Mouse (Mus musculus): ENCODE measurements around the gene Npb. TPM values are rescaled to one million over a fixed set of nuclear protein-coding genes. Genes with fewer than 3 reads are reported as not detected.

Gene Npb
- polyA plus RNA-seq, 1 experiment, result not detected

DNA sequence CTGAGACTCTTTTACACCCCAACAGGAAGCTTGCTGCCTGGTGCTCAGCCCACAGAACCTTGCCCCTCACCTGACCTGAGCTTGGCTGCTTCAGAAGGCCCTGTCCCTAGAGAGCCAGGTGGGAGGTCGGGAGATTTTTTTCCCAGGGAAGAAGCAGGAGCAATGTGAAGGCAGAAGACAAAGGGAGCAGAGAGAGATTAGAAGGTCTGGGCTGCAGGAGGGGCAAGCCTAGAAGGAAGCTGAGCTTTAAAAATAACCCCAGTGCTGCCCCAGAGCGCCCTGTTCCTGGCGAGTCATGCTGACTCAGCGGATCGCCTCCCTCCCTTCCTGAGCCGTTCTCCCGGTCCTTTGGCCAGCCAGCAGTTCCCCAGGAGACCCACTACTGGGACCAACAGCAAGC is 21.6 kb downstream of the Npb start:
- TF ChIP-seq POLR2A (IDR thresholded peaks at IDR 0.05; ENCODE audit: insufficient read depth, low read length), result no peak
- 0 out of 2 replicates have a peak, but pooled peaks have one; percentile 21 for TF ChIP-seq EP300 (IDR thresholded peaks at IDR 0.05; ENCODE audit: insufficient read depth, low read depth, low read length)
- TF ChIP-seq CTCF (IDR thresholded peaks at IDR 0.05; ENCODE audit: low read depth, low read length), result no peak
- H3K27ac ChIP-seq (ENCODE audit: insufficient read depth, low read length), result peak overlapping the region; percentile 77
- H3K4me1 ChIP-seq (ENCODE audit: control insufficient read depth, insufficient read depth, low read length), result no peaks in the 10 kb centered on the region
- H3K27me3 ChIP-seq (ENCODE audit: control insufficient read depth, insufficient read depth, low read length, poor library complexity, severe bottlenecking), result no peaks in the 10 kb centered on the region
- peaks cover 8% of the 10 kb centered on the region; the same call in 1 of the 2 replicates for H3K36me3 ChIP-seq (ENCODE audit: control insufficient read depth, insufficient read depth, low read length, poor library complexity, severe bottlenecking)
- peak overlapping the region; percentile 55 for H3K4me3 ChIP-seq (ENCODE audit: low read depth, low read length)
- H3K9me3 ChIP-seq (replicated peaks; ENCODE audit: control insufficient read depth, insufficient read depth, low read length, poor library complexity, severe bottlenecking), result no peaks in the 10 kb centered on the region
- H3K9ac ChIP-seq (ENCODE audit: low read depth, poor library complexity, severe bottlenecking), result peak overlapping the region; percentile 99

DNA sequence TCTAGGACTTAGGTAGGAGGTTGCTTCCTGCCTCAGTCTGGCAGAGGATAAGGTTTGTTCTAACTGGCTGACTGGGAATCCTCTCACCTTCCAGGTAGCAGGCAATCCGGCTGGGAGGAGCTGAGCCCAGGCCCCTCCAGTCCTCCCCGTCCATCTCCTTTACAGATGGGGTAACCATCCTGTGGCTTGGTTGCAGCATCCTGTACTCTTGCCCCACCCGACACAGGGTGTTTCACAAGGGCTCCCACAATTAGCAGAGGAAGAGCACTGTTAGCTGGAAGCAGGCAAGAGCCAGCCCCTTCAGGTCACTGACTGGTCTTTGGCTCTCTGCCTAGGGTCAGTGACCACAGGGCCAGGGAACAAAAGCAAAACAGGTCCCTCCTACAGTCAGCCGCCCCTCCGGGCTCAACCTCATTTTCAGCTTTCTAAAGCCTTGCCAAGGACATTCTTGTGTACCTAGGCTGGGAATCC is 22.2 kb downstream of the Npb start:
- Histone ChIP-seq H3K27ac (ENCODE audit: insufficient read depth, low read length) (peak overlapping the region; percentile 77), H3K4me1 (ENCODE audit: control insufficient read depth, insufficient read depth, low read length) (no peaks in the 10 kb centered on the region), H3K9ac (ENCODE audit: low read depth, poor library complexity, severe bottlenecking) (peak overlapping the region; percentile 99), H3K36me3 (ENCODE audit: control insufficient read depth, insufficient read depth, low read length, poor library complexity, severe bottlenecking) (peaks cover 8% of the 10 kb centered on the region; the same call in 1 of the 2 replicates), H3K27me3 (ENCODE audit: control insufficient read depth, insufficient read depth, low read length, poor library complexity, severe bottlenecking) (no peaks in the 10 kb centered on the region), H3K4me3 (ENCODE audit: low read depth, low read length) (peak overlapping the region; percentile 55), H3K9me3 (replicated peaks; ENCODE audit: control insufficient read depth, insufficient read depth, low read length, poor library complexity, severe bottlenecking) (no peaks in the 10 kb centered on the region)
- TF ChIP-seq EP300 (IDR thresholded peaks at IDR 0.05; ENCODE audit: insufficient read depth, low read depth, low read length), result no peak
- TF ChIP-seq POLR2A (IDR thresholded peaks at IDR 0.05; ENCODE audit: insufficient read depth, low read length), result no peak
- TF ChIP-seq CTCF (IDR thresholded peaks at IDR 0.05; ENCODE audit: low read depth, low read length), result no peak

DNA sequence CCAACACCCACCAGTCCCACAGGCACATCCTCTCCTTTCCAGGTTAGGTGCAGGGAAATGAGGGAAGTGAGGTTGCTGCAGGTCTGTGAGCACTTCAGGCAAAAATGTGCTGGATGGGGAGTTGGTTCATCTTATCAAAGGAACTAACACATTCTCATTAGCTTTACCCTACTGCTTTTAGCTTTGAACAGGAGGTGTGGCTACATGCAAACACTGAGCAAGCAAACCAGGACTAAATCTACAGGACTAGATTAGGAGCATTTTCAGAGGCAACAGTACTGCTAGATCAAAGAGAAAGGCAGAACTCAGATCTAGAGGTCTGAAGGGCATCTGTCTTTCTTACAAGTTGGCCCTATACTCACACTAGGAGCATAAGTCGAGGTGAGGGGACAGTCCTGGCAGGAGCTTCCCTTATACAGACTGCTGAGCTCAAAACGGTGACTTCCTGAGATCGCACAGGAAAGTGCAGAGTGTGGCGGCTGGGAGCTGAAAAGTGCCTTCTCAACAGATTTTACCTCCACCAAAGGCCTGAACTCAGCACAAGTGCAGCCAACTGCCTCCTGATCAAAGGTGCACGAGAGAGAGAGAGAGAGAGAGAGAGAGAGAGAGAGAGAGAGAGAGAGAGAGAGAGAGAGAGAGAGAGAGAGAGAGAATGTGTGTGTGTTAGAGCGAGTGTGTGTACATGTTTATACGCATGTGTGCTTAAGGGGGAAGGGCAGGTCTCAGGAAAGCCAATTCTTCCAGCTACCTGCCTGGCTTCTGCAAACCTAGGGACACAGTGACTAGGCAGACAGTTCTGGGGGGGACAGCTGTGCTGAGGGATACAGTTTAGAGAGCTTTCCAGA is 22.8 kb downstream of the Npb start:
- TF ChIP-seq EP300 (IDR thresholded peaks at IDR 0.05; ENCODE audit: insufficient read depth, low read depth, low read length) (no peak), POLR2A (IDR thresholded peaks at IDR 0.05; ENCODE audit: insufficient read depth, low read length) (no peak), CTCF (IDR thresholded peaks at IDR 0.05; ENCODE audit: low read depth, low read length) (no peak)
- H3K4me1 ChIP-seq (ENCODE audit: control insufficient read depth, insufficient read depth, low read length), result no peaks in the 10 kb centered on the region
- peaks cover 8% of the 10 kb centered on the region; the same call in 1 of the 2 replicates for H3K36me3 ChIP-seq (ENCODE audit: control insufficient read depth, insufficient read depth, low read length, poor library complexity, severe bottlenecking)
- H3K27ac ChIP-seq (ENCODE audit: insufficient read depth, low read length), result peak overlapping the region; percentile 77
- H3K9ac ChIP-seq (ENCODE audit: low read depth, poor library complexity, severe bottlenecking), result peak overlapping the region; percentile 99
- no peaks in the 10 kb centered on the region for H3K9me3 ChIP-seq (replicated peaks; ENCODE audit: control insufficient read depth, insufficient read depth, low read length, poor library complexity, severe bottlenecking)
- no peaks in the 10 kb centered on the region for H3K27me3 ChIP-seq (ENCODE audit: control insufficient read depth, insufficient read depth, low read length, poor library complexity, severe bottlenecking)
- H3K4me3 ChIP-seq (ENCODE audit: low read depth, low read length), result peak overlapping the region; percentile 55

DNA sequence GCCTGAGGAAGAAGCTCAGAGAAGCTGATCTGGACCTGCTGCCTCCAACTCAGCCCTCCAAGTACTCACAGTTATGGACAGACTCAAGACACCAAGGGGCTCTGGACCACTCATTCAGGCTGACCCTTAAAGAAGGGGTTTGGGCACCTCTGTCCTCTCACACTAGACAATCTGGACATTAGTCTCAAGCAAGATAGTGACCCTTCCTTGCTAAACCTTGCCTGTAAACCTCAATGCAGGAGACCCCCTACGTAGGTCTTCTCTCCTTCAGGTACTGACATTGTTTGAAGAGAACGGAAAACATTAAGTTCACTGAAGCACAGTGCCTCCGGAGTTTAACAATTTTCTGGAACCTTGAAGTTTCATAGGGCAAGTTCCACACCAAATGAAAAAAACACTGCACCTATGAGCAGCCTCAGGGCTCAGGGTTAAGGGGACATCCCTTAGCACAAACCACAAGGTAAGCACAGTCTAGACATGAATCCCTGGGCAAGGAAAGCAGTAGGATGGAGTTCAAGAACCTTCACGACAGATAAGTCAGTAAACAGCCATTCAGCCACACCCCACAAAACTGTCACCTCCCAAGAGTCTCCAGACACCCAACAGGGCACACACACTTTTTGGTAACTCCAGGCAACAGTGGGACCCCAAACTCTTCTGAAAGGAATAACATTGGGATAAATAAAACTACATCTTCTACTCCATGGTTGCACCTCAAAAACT is 23.6 kb downstream of the Npb start:
- H3K4me3 ChIP-seq (ENCODE audit: low read depth, low read length), result peak overlapping the region; percentile 93
- peak overlapping the region; percentile 99 for H3K9ac ChIP-seq (ENCODE audit: low read depth, poor library complexity, severe bottlenecking)
- H3K4me1 ChIP-seq (ENCODE audit: control insufficient read depth, insufficient read depth, low read length), result no peaks in the 10 kb centered on the region
- peak overlapping the region; percentile 44; the same call in 1 of the 2 replicates for H3K27ac ChIP-seq (ENCODE audit: insufficient read depth, low read length)
- H3K36me3 ChIP-seq (ENCODE audit: control insufficient read depth, insufficient read depth, low read length, poor library complexity, severe bottlenecking), result peaks cover 8% of the 10 kb centered on the region; the same call in 1 of the 2 replicates
- TF ChIP-seq POLR2A (IDR thresholded peaks at IDR 0.05; ENCODE audit: insufficient read depth, low read length), result no peak
- TF ChIP-seq EP300 (IDR thresholded peaks at IDR 0.05; ENCODE audit: insufficient read depth, low read depth, low read length), result no peak
- TF ChIP-seq CTCF (IDR thresholded peaks at IDR 0.05; ENCODE audit: low read depth, low read length), result no peak
- H3K9me3 ChIP-seq (replicated peaks; ENCODE audit: control insufficient read depth, insufficient read depth, low read length, poor library complexity, severe bottlenecking), result no peaks in the 10 kb centered on the region
- no peaks in the 10 kb centered on the region for H3K27me3 ChIP-seq (ENCODE audit: control insufficient read depth, insufficient read depth, low read length, poor library complexity, severe bottlenecking)

DNA sequence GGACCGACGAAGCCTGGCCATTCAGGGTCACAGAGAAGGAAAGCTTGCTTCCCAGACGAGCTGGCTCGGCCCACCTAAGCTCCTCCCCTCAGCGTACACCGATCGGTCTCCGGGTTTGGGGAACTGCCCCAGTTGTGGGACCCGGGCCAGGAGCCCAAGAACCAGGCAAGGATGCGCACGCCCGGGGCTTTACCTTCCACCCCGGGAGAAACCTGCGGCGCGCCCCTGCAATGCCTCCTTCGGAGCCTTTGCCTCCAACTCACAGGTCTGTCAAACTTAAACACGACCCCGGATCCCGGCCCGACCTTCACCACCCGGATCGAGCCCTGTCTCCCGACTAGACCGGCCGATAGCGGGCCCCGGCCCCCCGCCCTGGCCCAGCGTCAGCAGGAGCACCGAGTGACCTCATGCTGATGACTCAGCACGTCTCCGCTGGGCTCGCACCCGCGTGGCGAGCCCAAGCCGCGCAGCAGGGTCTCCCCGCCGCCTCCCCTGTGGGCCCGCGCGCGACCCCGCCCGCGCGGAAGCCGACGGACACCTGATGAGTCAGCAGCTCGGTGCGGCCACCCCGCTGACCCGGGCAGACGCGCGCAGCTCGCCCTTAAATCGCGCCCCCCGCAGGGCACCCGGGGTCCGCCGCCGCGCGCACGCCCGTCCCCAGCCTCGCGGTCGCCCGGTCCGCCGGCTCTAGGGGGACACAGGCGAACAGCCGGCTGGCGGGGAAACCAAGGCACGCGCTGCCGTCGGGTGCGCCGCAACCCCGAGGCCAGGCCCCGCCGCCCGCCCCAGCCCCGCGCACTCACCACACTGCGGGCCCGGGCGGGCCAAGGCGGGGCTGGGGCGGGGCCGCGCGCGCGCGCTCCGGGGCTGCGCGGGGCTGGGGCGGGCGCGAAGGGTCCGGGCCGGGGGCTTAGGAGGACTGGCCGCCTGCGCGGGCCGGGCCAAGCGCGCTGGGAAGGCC is 24.6 kb downstream of the Npb start:
- Histone ChIP-seq H3K9ac (ENCODE audit: low read depth, poor library complexity, severe bottlenecking) (peak overlapping the region; percentile 99), H3K36me3 (ENCODE audit: control insufficient read depth, insufficient read depth, low read length, poor library complexity, severe bottlenecking) (peaks cover 8% of the 10 kb centered on the region; the same call in 1 of the 2 replicates), H3K9me3 (replicated peaks; ENCODE audit: control insufficient read depth, insufficient read depth, low read length, poor library complexity, severe bottlenecking) (no peaks in the 10 kb centered on the region), H3K4me1 (ENCODE audit: control insufficient read depth, insufficient read depth, low read length) (no peaks in the 10 kb centered on the region), H3K27ac (ENCODE audit: insufficient read depth, low read length) (peak overlapping the region; percentile 44), H3K27me3 (ENCODE audit: control insufficient read depth, insufficient read depth, low read length, poor library complexity, severe bottlenecking) (no peaks in the 10 kb centered on the region), H3K4me3 (ENCODE audit: low read depth, low read length) (peak overlapping the region; percentile 93)
- TF ChIP-seq EP300 (IDR thresholded peaks at IDR 0.05; ENCODE audit: insufficient read depth, low read depth, low read length) (no peak), POLR2A (IDR thresholded peaks at IDR 0.05; ENCODE audit: insufficient read depth, low read length) (no peak), CTCF (IDR thresholded peaks at IDR 0.05; ENCODE audit: low read depth, low read length) (no peak)
